Mouse (Mus musculus) spleen, postnatal 10 days (tissue): ENCODE measurements around the gene Nlrc5.

Source experiments
- DNase-seq, 2 experiments: peaks; one replicate each; pipeline ENCODE4 v3.0.0; 2021 to 2022; ENCODE audit warnings: low spot score in 2 of 2

The Nlrc5 gene

DNA sequence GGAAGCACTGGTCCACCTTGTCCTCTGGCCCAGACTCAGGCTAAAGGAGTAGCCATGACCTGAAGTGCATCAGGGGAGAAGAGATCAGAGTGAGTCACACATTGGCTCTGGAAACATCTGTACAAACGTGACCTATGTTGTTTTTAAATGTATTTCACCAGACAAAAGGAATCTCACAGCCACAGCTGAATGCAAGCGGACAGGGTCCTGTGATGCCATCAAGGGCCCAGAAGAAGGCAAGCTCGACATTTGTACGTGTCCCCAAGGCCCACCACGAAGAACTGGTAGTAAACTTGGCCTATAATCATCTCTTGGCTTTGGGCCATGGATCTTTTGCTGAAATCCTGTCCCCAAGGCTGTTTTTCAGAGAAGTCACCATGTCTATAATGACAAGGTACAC lies 35.5 kb downstream of the Nlrc5 start:
- DNase-seq: peak in 1 of 2 experiments; percentile 3

DNA sequence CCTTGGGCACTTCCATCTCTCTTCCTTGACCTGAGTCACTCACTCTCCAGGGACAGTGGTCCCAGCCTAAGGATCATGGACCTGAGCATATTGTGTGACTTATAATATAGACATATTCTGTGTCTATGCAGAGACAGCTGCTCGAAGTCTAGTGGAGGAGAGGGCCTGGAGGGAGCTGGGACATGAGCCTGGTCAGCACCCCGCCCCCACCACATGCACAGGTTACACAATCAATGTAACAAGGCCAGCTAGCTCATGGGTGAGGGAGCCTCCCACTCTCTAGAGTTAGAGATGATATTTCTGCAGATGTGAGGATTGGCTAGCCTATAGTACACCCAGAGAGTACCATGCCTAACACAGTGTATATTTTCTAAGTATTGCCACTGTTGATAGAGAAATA lies 36.6 kb downstream of the Nlrc5 start:
- peak in 1 of 2 experiments; percentile 7 for DNase-seq

DNA sequence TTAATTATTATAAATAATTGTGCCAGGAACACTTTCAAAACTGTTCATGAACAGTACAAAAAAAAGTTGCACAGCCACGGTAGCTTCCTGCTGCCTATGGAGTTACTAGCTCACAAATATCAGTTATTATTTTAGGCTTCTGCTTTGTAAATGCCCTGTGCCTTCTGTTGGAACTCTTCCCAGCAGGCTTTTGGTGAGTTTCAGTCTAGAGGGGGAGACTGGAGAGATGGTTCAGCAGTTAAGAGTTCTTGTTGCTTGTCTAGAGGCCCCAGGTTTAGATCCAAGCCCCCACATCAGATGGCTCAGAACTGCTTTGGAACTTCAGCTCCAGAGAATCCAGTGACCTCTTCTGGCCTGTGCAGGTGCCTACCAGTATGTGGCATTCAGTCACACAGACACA lies 37.1 kb downstream of the Nlrc5 start:
- peak in 1 of 2 experiments; percentile 2 for DNase-seq

DNA sequence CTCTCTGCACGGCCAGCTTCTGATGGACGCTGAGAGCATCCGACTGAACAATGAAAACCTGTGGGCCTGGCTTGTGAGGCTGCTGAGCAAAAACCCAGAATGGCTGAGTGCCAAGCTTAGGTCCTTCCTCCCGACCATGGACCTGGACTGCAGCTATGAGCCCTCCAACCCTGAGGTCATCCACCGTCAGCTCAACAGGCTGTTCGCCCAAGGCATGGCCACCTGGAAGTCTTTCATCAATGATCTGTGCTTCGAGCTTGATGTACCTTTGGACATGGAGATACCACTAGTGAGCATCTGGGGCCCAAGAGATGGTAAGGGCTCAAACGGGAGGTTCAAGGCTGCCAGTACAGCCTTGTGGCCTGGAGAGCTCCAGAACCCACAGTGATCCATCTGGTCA lies 38.6 kb downstream of the Nlrc5 start:
- peak in 1 of 2 experiments; percentile 9 for DNase-seq

DNA sequence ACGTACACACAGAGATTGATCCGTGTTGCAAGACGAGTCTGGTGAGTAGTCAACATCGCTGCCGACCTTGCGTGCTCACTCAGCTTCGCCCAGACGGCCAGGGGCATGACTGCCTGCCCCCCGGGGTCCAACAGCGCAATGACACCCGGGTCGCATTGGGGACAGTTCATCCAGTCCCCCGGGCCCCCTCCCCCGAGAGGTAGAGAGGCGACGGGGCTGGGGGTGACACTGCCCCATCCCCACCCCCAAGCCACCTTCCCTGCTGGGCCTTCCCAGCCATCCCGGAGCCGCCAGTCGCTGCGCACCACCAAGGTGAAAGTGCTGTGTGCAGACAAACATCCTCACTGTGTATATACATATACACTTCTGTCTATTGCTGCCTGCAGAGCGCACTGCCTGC lies 39.3 kb downstream of the Nlrc5 start:
- DNase-seq: peak in 1 of 2 experiments; percentile 12

DNA sequence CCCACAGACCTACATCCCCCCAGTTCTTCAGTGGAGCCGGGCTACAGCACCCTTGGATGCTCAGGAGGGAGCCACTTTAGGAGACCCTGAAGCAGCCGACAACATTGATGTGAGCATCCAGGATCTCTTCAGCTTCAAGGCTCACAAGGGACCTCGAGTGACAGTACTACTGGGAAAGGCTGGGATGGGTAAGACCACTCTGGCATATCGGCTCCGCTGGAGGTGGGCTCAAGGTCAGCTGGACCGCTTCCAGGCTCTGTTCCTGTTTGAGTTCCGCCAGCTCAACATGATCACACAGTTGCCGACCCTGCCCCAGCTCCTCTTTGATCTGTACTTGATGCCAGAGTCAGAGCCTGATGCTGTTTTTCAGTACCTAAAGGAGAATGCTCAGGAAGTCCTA lies 41.6 kb downstream of the Nlrc5 start:
- no peak for DNase-seq

DNA sequence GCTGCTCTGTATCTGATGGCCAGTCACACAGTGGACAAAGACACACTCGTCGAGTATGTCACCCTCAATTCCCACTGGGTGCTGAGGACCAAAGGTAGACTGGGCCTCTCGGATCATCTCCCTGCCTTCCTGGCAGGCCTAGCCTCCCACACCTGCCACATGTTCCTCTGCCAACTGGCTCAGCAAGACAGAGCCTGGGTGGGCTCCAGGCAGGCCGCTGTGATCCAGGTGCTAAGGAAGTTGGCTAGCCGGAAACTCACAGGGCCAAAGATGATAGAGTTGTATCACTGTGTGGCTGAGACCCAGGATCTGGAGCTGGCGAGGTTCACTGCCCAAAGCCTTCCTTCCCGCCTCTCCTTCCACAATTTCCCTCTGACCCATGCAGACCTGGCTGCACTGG lies 42.7 kb downstream of the Nlrc5 start:
- no peak for DNase-seq

DNA sequence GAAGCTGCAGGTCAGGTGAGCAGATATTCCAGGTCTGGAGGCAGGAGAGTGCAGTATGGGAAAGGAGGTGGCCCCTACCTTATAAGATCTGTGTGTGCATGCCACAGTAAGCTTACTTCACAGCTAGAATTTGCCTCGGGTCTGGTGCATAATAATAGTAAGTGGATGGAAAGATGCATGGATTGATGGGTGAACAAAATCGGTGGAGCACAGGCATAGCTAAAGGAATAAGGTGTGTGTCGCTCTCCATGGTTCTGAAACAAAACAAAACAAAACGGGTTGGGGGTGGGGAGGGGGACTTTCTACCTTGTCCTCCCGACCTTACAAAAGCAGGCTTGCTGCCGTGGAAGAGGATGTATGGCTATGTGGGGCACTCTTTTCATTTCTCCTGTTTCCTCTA lies 47.9 kb downstream of the Nlrc5 start:
- DNase-seq: peak in 1 of 2 experiments; percentile 8

DNA sequence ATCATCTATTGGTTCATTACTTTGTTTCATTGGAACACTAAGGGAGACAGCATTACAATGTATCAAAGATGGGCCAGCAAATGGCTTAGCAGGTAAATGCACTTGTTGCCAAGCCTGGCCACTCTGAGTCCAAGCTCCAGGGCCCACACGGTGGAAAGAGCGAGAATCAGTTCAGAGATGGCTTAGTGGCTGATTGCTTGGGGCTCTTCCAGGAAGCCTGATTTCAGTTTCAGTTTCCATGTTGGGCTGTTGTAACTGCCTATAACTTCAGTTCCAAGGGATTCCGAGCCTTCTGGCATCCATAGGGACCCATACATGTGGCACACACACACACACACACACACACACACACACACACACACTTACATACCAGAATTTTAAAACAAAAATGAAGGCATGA lies 51.1 kb downstream of the Nlrc5 start:
- DNase-seq: peak in 1 of 2 experiments; percentile 8

DNA sequence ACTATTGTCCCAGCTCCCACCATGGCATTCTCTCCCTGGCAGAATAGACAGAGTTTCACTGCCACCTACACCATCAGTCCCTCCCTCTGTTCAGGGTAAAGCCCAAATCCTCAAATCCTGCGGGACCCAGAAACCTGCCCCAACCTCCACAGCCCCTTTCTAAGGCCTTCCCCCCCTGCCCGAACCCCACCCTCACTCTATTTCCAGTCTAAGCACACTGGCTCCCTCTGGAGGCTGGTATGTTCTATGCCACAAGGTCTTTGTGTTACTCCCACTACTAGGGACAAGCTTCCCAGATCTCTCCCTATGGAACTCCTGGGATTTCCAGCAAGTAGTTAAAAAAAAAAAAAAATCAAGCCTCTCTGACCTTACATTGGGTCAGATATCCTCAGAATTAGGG lies 51.7 kb downstream of the Nlrc5 start:
- peak in 1 of 2 experiments; percentile 58 for DNase-seq

DNA sequence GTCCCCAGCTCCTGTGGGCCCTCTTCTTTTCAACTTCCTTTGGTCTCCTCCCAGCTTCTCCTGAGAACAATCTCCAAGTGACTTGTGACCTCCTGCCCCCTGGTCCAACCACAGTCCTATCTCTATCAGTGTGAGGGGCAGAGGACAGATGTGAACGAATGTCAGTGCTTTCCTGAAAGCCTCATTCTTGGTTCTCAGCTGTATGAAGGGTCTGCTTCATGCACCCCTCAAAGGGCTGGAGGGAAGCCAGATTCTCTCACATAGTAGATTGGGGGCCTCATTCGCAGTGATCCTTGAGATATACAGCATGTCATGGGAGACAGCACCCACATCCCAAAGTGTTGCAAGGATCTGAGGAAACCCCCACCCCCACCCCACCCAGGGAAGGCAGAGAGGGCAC lies 53.9 kb downstream of the Nlrc5 start:
- no peak for DNase-seq

DNA sequence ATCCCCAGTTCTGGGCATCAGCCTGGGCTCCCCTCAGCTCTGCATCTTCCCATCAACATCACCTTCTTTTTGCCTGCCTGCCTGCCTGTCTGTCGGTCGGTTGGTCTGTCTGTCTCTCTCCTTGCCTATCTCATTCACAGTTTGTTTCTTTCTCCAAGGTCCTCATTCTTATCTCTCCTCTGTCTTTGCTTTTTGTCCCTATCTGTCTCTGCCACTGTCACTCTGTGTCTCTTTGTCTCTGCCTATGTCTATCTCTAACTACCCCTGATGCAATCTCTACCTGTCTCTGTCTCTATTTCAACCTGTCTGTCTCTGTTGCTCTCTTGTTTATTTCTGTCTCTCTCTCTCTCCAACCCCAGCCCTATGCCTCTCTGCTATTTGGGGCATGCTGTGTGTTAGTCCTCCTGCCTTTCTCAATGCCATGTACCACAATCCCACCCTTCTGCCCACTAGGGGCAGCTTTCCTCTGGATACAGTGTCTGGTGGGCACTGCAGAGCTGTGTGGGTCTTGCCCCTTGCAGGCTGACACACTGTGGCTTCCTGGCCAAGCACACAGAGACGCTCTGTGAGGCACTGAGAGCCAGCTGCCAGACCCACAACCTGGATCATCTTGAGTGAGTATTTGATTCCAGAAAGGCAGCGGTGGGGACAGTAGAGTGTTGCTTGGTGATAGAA lies 55.8 kb downstream of the Nlrc5 start:
- no peak for DNase-seq

DNA sequence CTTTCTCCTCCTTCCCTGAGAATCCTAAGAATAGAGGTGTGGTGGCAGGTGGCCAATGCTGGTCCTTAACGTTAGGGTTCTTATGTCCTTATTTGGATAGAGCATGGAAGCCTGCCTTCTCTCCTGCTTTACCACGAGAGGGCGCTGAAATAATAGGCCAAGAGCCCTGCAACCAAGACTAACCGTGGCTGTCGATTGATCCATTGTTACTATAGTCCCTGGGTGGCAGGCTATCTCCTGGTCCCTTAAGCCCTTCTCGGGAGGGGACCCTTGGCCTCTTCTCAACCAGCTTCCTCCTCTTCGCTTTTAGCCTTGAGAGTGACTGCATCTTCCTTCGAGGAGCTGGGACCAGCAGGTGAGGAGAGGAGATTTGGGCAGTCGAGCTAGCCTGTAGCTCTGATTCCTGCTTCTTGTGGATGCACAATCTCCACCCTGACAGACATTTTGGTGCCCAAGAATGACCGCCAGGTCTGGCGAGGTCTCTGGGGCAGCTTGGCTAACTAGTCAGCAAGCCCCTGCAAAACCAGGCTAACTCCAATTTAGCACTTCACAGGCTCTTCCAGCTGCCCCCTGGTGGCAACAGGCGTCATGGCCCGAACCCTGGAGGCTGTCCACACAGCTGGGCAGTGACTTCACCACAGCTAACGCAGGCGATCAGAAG lies 58.0 kb downstream of the Nlrc5 start:
- peak; percentile 73 to 85 for DNase-seq

DNA sequence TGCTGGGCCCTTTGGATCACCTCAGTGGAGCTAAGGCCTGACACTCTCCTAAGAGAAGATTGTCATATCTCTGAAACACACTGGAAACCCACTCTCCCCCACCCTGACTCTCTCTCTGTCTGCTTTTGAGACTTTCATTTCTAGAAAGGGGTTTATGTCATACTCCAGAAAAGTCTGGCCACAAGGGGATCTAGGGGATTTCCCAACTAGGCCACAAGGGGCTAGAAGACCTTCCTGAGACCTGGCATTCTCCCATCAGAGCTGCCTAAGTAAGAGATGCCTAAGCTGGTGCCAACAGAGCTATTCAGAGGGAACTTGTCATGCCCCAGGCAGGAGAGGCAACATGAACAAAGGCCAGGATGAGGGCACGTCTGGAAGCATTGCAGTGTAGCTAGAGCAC lies 59.1 kb downstream of the Nlrc5 start:
- no peak for DNase-seq

DNA sequence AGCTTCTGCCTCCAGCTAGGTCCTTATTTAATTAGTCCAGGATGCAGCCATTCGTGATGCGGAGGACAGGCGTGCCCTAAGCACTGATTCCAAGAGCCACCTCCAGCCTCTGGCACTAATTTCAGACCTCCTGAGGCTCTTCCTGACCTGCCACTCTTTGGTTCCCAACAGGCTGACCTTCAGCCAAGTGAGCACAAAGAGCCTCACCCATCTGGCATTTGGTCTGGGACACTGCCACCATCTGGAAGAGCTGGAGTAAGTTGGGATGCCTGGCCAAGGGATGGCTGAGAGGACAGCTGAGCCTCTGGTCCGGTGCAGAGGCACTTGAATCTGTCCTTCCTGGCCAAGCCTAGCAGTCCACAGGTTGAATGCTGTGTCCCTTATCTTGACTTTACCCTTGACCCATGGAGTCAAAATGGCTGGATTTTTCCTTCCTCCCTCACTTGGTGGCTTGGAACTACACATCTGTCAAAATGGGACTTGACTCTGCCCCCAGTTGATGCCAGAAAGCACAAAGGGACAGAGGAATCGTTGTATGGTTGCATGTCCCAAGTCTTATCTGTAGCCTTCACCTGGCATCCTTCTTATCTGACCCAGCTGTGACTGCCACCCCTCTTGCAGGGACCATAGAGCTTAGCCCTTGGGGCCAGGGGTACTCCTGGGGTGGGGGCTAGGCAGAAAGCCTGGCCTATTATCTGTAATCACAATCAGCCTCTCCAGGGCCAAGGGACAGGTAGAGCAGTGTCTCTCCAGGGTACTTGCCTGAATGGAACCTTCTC lies 81.5 kb downstream of the Nlrc5 start:
- no peak for DNase-seq

DNA sequence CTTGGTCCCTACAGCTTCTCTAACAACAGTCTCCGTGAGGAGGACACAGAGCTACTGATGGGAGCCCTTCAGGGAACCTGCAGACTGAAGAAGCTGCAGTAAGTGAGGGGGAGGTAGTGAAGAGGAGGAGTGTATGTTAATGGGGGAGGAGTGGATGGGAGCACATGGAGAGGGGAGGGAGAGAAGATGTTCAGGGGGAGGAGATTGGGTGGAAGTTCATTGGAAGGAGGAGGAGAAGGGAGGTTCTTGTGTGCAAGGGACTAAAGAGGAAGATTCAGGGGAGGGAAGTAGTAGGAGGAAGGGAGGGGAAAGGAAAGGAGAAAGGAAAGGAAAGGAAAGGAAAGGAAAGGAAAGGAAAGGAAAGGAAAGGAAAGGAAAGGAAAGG lies 82.0 kb downstream of the Nlrc5 start:
- no peak for DNase-seq

DNA sequence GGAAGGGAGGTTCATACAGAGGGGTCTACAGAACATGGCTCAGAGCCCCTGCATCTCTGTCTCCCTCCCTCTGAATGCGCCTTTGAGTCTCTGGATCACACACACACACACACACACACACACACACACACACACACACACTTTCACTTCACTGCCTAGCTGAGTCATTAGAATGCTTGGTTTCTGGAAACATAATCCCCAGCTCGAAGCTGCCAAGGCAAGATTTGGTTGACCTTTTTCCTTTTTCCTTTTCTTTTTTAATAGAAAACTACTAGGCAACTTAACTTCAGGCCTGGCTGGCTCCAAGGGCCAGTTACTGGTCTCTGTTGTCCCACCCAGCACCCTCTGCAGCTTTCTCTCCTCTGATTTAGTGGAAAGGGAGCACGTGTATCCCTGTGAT lies 82.6 kb downstream of the Nlrc5 start:
- no peak for DNase-seq

DNA sequence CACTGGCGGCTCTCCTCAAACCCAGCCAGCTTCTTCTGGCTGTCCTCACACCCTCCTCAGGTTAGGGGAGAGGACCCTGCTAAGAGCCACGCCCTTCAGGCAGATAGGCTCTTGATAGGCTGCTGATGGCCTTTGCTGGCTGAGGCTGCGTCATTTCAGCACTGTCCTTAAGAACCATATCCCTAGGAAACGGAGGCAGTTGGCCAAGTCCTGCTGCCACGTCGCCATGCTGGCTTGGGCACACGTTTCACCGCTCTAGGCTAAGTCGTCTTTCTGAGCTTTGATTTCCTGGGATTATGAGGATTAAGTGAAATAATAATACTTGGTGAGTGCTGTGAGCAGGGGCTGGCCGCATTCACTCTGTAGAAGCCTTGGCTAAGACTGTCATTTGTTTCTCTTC lies 84.2 kb downstream of the Nlrc5 start:
- no peak for DNase-seq

DNA sequence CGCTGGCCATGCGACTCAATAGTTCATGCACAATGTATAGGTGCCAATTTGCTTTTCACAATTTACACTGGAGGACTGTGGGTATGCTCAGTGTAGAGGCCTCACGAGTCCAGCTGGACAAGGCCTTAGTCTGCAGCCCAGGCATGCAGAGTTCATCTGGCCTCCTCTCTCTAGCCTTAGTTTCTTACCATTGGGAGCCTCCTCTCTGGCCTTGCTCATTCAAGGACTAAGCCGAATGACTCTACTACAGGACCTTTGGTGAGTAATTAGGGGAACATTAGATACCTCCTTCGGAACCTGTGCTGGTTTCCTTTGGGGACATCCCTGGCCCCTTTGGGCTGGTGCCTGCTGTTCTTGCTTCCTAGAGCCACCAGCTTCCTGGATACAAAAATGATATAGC lies 84.9 kb downstream of the Nlrc5 start:
- no peak for DNase-seq

DNA sequence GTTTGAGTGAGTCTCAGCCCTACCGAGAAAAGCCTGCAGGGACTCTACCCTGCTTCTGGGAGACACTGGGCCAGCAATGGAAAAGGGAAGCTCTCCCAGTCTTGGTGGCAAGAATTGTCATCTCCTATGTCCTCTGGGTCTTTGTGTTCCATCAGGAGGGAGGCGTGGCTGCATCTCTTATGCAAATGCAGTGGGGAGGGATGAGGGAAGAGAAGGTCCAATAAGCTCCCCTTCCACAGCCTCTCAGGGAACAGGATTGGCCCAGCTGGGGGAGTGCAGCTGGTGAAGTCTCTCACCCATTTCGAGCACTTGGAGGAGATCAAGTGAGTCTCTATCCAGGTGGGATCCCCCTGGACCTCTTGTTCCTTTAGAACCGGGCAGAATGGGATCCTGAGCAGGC lies 87.3 kb downstream of the Nlrc5 start:
- no peak for DNase-seq

DNA sequence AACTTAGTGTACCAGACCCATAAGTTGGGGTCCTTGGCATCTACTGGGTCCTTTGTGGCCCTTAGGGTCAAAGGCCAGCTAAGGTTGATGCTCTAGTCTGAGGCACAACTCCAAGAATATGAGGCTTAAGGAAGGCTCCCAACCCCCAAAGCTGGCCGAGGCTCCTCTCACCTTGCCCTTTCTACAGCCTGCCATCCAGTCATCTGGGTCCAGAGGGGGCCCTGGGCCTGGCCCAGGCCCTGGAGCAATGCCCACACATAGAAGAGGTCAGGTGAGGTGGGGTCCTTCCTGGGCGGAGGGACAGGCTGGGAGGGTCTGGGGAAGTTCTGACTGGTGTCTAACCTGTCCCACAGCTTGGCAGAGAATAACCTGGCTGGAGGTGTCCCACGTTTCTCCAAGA lies 88.3 kb downstream of the Nlrc5 start:
- no peak for DNase-seq

DNA sequence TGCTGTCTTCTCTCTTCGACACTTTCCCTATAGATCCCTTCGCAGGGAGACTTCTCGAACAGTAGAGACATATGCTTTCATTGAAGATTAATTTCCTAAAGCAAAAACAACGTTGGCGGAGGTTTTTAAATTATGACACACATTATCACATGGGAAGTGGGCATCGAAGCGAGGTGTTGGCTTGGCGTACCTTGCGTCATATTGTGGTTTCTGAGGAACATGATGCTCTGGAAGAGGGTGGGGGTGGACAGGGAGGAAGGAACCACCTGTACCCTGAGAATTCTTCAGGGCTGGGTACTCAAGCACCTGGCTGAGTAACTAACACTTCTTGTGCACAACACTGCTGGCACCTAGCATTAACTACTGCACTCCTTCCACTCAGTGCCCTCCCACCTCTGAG lies 90.4 kb downstream of the Nlrc5 start:
- no peak for DNase-seq

DNA sequence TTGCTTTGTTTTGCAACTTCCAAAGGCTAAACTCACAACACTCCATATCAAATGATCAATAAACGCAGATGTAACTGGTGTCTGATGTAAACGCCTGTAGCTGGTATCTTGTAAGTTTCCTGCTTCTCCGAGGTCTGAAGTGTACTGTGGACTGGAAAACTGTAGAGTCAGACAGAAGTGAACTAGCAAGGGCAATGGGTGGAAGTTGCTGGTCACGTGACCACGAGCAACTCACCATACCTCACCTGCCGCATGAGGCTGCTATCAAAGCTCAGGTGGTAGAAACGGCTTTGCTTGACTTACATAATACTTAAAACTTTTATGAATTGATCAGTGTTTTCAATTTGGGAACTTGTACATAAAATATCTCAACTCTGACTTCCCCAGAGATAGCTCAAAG lies 93.0 kb downstream of the Nlrc5 start:
- no peak for DNase-seq
